Mouse (Mus musculus): ENCODE data around the gene Nos2. TPM values are rescaled to one million over a fixed set of nuclear protein-coding genes. Genes with fewer than 3 reads are reported as not detected.

Gene Nos2
- total and polyA plus RNA-seq, 3 experiments = not detected

DNA sequence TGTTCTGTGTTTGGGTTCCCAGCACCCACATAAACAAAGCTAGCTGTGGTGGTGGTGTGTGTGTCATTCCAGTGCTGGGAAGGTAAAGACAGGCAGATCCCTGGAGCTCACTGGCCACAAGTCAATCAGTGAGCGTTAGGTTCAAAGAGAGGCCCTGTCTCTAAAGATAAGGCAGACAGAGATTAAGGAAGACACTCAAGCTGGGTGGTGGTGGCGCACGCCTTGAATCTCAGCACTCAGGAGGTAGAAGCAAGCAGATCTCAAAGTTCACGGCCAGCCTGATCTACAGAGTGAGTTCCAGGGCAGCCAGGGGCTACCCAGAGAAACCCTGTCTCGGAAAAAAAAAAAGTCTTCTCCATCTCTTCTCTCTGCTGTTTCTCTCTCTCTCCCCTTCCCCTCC, 40.6 kb downstream of the Nos2 start (continued):
- peak; percentile 56; the same call in 1 of the 2 replicates for TF ChIP-seq GATA1 (IDR thresholded peaks at IDR 0.05; ENCODE audit: low read depth, low read length)
- TF ChIP-seq KAT2A (conservative IDR thresholded peaks at IDR 0.05; ENCODE audit: low read depth, low read length) = no peak
- TF ChIP-seq RAD21 (IDR thresholded peaks at IDR 0.05; ENCODE audit: low read depth, low read length) = no peak
- TF ChIP-seq MYC (IDR thresholded peaks at IDR 0.05; ENCODE audit: low read depth, low read length) = no peak
- TF ChIP-seq ZNF384 (IDR thresholded peaks at IDR 0.05; ENCODE audit: low read depth, low read length) = no peak
- no peak for TF ChIP-seq TBP (IDR thresholded peaks at IDR 0.05; ENCODE audit: low read depth, low read length)
- TF ChIP-seq MEF2A (IDR thresholded peaks at IDR 0.05; ENCODE audit: extremely low read depth, insufficient replicate concordance, low read depth, low read length, poor library complexity, severe bottlenecking) = no peak
- no peak for TF ChIP-seq E2F4 (IDR thresholded peaks at IDR 0.05; ENCODE audit: borderline replicate concordance, low read depth, low read length)
- TF ChIP-seq RCOR1 (IDR thresholded peaks at IDR 0.05; ENCODE audit: low read depth, low read length) = peak; percentile 99
- no peak for TF ChIP-seq SIN3A (IDR thresholded peaks at IDR 0.05; ENCODE audit: low read length)
- TF ChIP-seq CTCF (IDR thresholded peaks at IDR 0.05 in 2 of 3, conservative IDR thresholded peaks at IDR 0.05 in 1 of 3; ENCODE audit: control insufficient read depth in 1 of 3, insufficient read depth in 1 of 3, low read depth in 2 of 3, low read length in 3 of 3, poor library complexity in 1 of 3, severe bottlenecking in 1 of 3) = peak in 1 of 3 experiments; percentile 2; a peak in 1 of 6 replicates
- TF ChIP-seq JUND (IDR thresholded peaks at IDR 0.05; ENCODE audit: low read depth, low read length) = no peak

DNA sequence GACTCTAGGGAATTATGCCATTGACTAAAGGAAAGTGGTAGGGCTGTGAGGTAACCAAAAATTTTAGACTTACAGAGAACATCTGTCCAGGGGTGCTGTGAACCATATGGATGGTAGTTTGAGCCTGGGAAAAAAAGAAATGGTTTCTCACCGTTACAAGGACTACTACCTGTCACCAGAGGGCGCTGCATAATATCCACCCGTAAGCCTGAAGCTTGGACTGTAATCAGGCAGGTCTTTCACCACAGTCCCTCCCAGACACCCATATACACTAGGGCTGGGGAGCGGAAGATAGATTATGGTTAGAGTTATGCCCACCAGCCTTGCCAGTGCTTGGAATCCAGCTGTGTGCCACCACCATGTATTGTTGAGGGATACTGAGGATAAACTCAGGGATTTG, 46.8 kb downstream of the Nos2 start:
- Histone ChIP-seq H3K27me3 (ENCODE audit: control insufficient read depth in 1 of 2, insufficient read depth in 2 of 2, low read length in 2 of 2) (no peaks in the 10 kb centered on the region), H3K9me3 (replicated peaks; ENCODE audit: insufficient read depth, low read length) (no peaks in the 10 kb centered on the region), H3K4me1 (ENCODE audit: control insufficient read depth in 1 of 2, insufficient read depth in 2 of 2, low read length in 2 of 2) (no peaks in the 10 kb centered on the region), H3K27ac (ENCODE audit: control insufficient read depth, low read depth, low read length) (no peak overlapping the region), H3K79me2 (ENCODE audit: control insufficient read depth, insufficient read depth, low read length, poor library complexity) (no peaks in the 10 kb centered on the region), H3K4me3 (ENCODE audit: control insufficient read depth in 1 of 2, insufficient read depth in 1 of 2, low read depth in 2 of 2, low read length in 2 of 2) (no peak overlapping the region), H3K9ac (ENCODE audit: control insufficient read depth, low read depth, low read length, poor library complexity, severe bottlenecking) (no peak overlapping the region), H3K36me3 (ENCODE audit: control insufficient read depth in 1 of 2, insufficient read depth in 2 of 2, low read length in 2 of 2) (peaks cover 0 to 42% of the 10 kb centered on the region in 2 experiments; a peak in 2 of 4 replicates)
- TF ChIP-seq JUND (IDR thresholded peaks at IDR 0.05; ENCODE audit: low read depth, low read length) = 0 out of 2 replicates have a peak, but pooled peaks have one; percentile 24
- TF ChIP-seq MXI1 (IDR thresholded peaks at IDR 0.05; ENCODE audit: low read depth, low read length) = no peak
- TF ChIP-seq ZNF384 (IDR thresholded peaks at IDR 0.05; ENCODE audit: low read depth, low read length) = 0 out of 2 replicates have a peak, but pooled peaks have one; percentile 34
- peak; percentile 80 to 92 (median 81) for TF ChIP-seq CTCF (IDR thresholded peaks at IDR 0.05 in 2 of 3, conservative IDR thresholded peaks at IDR 0.05 in 1 of 3; ENCODE audit: control insufficient read depth in 1 of 3, insufficient read depth in 1 of 3, low read depth in 2 of 3, low read length in 3 of 3, poor library complexity in 1 of 3, severe bottlenecking in 1 of 3)
- 0 out of 2 replicates have a peak, but pooled peaks have one; percentile 24 for TF ChIP-seq ETS1 (IDR thresholded peaks at IDR 0.05; ENCODE audit: low read depth, low read length)
- peak; percentile 96 for TF ChIP-seq SMC3 (IDR thresholded peaks at IDR 0.05; ENCODE audit: low read depth, low read length)
- TF ChIP-seq ZC3H11A (IDR thresholded peaks at IDR 0.05; ENCODE audit: low read depth, low read length) = peak; percentile 76
- no peak for TF ChIP-seq USF1 (IDR thresholded peaks at IDR 0.05; ENCODE audit: low read depth, low read length)
- no peak for TF ChIP-seq POLR2AphosphoS5 (IDR thresholded peaks at IDR 0.05; ENCODE audit: borderline replicate concordance, low read depth, low read length)
- TF ChIP-seq HCFC1 (IDR thresholded peaks at IDR 0.05; ENCODE audit: low read depth, low read length) = no peak
- peak; percentile 80 for TF ChIP-seq RAD21 (IDR thresholded peaks at IDR 0.05; ENCODE audit: low read depth, low read length)
- TF ChIP-seq SIN3A (IDR thresholded peaks at IDR 0.05; ENCODE audit: low read length) = 0 out of 2 replicates have a peak, but pooled peaks have one; percentile 45
- TF ChIP-seq CHD2 (IDR thresholded peaks at IDR 0.05; ENCODE audit: low read length) = no peak
- no peak for TF ChIP-seq MAZ (IDR thresholded peaks at IDR 0.05; ENCODE audit: low read depth, low read length)
- DNase-seq (ENCODE audit: low read depth, low spot score) = peak; percentile 86
